Mouse (Mus musculus): ENCODE data around the gene Grik1. TPM values are rescaled to one million over a fixed set of nuclear protein-coding genes. Genes with fewer than 3 reads are reported as not detected.
A peak's percentile ranks its signal among the peaks of the same experiment; 100 is the strongest.

Gene Grik1
- polyA plus RNA-seq, 1 experiment from 2014 or later = 39.0 TPM

DNA sequence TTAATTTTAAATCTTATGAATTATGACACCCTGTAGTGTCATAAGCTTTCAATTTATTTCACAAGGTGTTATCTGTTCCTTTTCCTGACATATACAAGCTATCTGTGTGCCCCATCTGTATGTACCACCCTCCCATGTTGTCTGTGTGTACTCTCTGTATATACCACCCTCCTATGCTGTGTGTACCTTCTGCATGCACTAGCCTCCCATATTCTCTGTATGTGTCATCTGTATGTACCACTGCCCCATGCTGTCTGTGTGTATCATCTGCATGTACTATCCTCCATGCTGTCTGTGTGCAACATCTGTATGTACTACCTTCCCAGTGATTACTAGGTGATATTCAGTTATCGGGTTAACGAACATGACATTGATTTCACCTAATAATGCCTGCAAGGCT is 148.5 kb downstream of the Grik1 start:
- Histone ChIP-seq H3K4me3 (no peak overlapping the region), H3K4me1 (replicated peaks) (peaks cover 5% of the 10 kb centered on the region; the same call in 1 of the 2 replicates), H3K9me3 (no peaks in the 10 kb centered on the region), H3K36me3 (no peaks in the 10 kb centered on the region), H3K27ac (replicated peaks) (no peak overlapping the region), H3K4me2 (no peak overlapping the region), H3K9ac (no peak overlapping the region), H3K27me3 (no peaks in the 10 kb centered on the region)
- ATAC-seq (ENCODE audit: low FRiP score, low read depth) = peak; percentile 30; the same call in 1 of the 2 replicates
- 89% methylated on average over 2 of the region's 2 CpGs for WGBS

DNA sequence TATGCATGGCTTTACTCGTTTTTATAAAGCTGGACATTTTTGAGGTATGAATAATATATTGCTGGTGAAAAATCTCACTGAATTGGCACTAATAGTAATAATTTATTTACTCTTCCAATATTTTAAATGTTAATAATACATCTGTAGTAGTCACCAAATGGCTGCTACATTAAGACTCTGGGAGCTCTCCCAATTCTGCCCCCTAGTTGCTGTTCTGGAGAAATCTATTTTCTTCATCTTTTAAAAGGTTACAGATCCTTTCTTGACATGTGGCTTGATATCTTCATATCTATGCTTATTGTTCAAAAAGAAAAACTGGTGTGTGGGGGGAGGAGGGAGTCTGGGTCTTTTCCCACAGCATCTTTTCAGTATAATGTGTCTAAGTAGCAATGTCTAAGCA is 151.2 kb downstream of the Grik1 start:
- H3K4me2 ChIP-seq = no peak overlapping the region
- H3K9me3 ChIP-seq = no peaks in the 10 kb centered on the region
- H3K36me3 ChIP-seq = no peaks in the 10 kb centered on the region
- no peak for ATAC-seq (ENCODE audit: low FRiP score, low read depth)
- WGBS = 76% methylated on average over 1 of the region's 1 CpGs
- peaks cover 5% of the 10 kb centered on the region; the same call in 1 of the 2 replicates for H3K4me1 ChIP-seq (replicated peaks)
- H3K27ac ChIP-seq (replicated peaks) = no peak overlapping the region
- H3K9ac ChIP-seq = no peak overlapping the region
- no peak overlapping the region for H3K4me3 ChIP-seq
- H3K27me3 ChIP-seq = no peaks in the 10 kb centered on the region

DNA sequence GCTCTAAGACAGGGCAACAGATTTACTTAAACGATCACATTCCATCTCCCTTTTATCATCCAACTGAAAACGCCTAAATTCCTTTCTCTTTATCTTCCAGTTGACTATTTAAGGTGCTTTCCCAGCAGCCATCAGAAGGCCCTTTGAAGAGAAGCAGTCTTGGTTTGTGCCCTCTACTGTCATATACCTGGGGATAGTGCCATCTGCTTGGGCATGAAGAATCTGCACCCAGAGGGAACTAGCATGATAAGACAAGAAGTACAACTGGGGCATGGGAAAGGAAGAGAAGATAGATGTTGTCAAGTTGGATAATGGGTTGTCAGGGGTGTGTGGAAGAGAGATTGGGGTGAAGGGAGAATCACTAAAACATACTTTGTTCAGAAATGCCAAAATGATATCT is 157.1 kb downstream of the Grik1 start:
- Histone ChIP-seq H3K9ac (no peak overlapping the region), H3K27me3 (no peaks in the 10 kb centered on the region), H3K4me2 (no peak overlapping the region), H3K27ac (replicated peaks) (no peak overlapping the region), H3K36me3 (no peaks in the 10 kb centered on the region), H3K9me3 (no peaks in the 10 kb centered on the region), H3K4me3 (no peak overlapping the region), H3K4me1 (replicated peaks) (no peaks in the 10 kb centered on the region)
- 82% methylated on average over 2 of the region's 2 CpGs for WGBS
- no peak for ATAC-seq (ENCODE audit: low FRiP score, low read depth)

DNA sequence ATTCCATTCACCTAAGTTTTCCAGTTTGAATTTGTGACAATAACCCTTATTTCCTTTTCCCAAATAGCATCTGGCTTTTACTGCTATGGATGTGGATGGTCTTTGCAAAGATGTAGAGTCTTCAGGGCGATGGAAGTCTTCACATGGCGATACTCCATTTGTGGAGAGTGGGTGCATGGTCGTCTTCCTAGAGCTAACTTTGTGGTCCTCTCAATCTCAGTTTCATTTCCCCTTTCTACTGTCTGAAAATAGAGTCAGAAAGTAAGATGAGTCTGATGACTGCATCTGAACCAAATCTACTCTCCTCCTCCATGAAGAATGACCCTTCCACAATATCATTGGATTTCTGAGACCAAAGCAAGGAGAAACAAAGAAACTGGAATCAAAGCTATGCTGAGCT is 159.0 kb downstream of the Grik1 start:
- Histone ChIP-seq H3K4me2 (no peak overlapping the region), H3K36me3 (no peaks in the 10 kb centered on the region), H3K4me3 (no peak overlapping the region), H3K9ac (no peak overlapping the region), H3K27me3 (no peaks in the 10 kb centered on the region), H3K4me1 (replicated peaks) (no peaks in the 10 kb centered on the region), H3K27ac (replicated peaks) (no peak overlapping the region), H3K9me3 (no peaks in the 10 kb centered on the region)
- 93% methylated on average over 3 of the region's 3 CpGs for WGBS
- no peak for ATAC-seq (ENCODE audit: low FRiP score, low read depth)

DNA sequence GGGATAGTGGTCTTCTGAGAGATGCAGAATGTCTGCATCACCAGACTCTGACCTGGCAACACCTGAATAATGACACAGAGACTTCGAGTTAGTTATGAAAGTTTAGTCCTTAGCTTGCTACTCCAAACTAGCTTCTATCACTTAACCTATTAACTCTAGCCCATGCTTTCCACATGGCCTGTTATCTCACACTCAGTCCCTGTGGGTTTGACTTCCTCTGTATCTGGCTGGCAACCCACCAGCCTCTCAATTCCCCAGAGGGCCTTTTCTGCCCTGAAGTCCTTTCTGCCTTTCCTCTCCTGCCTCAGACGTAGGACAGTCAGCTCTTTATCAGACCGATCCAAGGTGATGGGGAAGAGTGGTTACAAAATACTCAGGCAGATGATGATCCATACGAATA is 165.0 kb downstream of the Grik1 start:
- Histone ChIP-seq H3K27ac (replicated peaks) (no peak overlapping the region), H3K9me3 (0 out of 2 replicates have a peak, but pooled peaks cover 4% of the 10 kb centered on the region), H3K9ac (no peak overlapping the region), H3K4me3 (no peak overlapping the region), H3K4me2 (no peak overlapping the region), H3K4me1 (replicated peaks) (no peaks in the 10 kb centered on the region), H3K36me3 (no peaks in the 10 kb centered on the region), H3K27me3 (no peaks in the 10 kb centered on the region)
- no peak for ATAC-seq (ENCODE audit: low FRiP score, low read depth)
- WGBS = 85% methylated on average over 4 of the region's 4 CpGs

- Histone ChIP-seq H3K27me3 (no peaks in the 10 kb centered on the region), H3K27ac (replicated peaks) (0 out of 2 replicates have a peak overlapping the region, but pooled peaks have one; percentile 1), H3K4me2 (no peak overlapping the region), H3K9me3 (no peaks in the 10 kb centered on the region), H3K4me1 (replicated peaks) (no peaks in the 10 kb centered on the region), H3K36me3 (no peaks in the 10 kb centered on the region), H3K4me3 (no peak overlapping the region), H3K9ac (no peak overlapping the region)
- WGBS = 63% methylated on average over 8 of the region's 8 CpGs
- ATAC-seq (ENCODE audit: low FRiP score, low read depth) = no peak
Measured at GRCm38 (mm10) chr16:88112551-88113138, 177.4 kb downstream of the Grik1 start.

- Histone ChIP-seq H3K27me3 (no peaks in the 10 kb centered on the region), H3K9ac (no peak overlapping the region), H3K36me3 (no peaks in the 10 kb centered on the region), H3K27ac (replicated peaks) (no peak overlapping the region), H3K9me3 (no peaks in the 10 kb centered on the region), H3K4me3 (no peak overlapping the region), H3K4me1 (replicated peaks) (no peaks in the 10 kb centered on the region), H3K4me2 (no peak overlapping the region)
- no peak for ATAC-seq (ENCODE audit: low FRiP score, low read depth)
- 56% methylated on average over 3 of the region's 3 CpGs for WGBS
Measured at GRCm38 (mm10) chr16:88111459-88111858, 178.6 kb downstream of the Grik1 start.

DNA sequence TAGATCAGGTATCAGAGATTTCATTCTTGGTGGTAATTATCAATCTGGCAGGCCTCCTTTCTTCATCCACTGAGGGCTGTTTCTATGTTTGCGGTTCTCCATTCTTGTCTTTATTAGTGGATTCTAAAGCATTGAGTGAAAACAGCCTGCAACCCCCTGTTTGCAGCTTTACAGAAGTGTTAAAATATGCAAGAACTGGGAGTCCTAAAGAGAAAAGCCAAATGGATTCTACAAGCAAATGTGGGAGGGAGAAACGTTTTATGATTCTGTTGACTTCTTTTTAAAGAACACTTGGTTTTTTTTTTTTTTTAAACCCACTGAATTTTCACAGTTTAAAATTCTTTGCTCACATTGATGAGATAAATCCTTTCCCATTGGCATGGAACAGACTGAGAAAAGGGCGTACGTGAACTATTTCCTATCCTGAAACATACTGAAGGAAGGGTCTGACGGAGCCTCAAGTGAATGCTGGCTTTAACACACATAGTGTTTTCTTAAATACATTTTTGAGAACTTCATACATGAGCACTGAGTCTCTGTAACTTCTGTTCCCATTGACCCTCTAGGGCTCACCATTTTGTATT is 195.8 kb downstream of the Grik1 start:
- Histone ChIP-seq H3K9me3 (no peaks in the 10 kb centered on the region), H3K4me2 (no peak overlapping the region), H3K27ac (replicated peaks) (no peak overlapping the region), H3K4me1 (replicated peaks) (no peaks in the 10 kb centered on the region), H3K4me3 (no peak overlapping the region), H3K36me3 (no peaks in the 10 kb centered on the region), H3K9ac (no peak overlapping the region), H3K27me3 (no peaks in the 10 kb centered on the region)
- no peak for ATAC-seq (ENCODE audit: low FRiP score, low read depth)
- WGBS = 72% methylated on average over 5 of the region's 5 CpGs

- no peaks in the 10 kb centered on the region for H3K27me3 ChIP-seq
- WGBS = 45% methylated on average over 7 of the region's 7 CpGs
- H3K9ac ChIP-seq = no peak overlapping the region
- H3K4me1 ChIP-seq (replicated peaks) = 0 out of 2 replicates have a peak, but pooled peaks cover 4% of the 10 kb centered on the region
- no peak overlapping the region for H3K27ac ChIP-seq (replicated peaks)
- H3K4me3 ChIP-seq = no peak overlapping the region
- no peaks in the 10 kb centered on the region for H3K36me3 ChIP-seq
- H3K9me3 ChIP-seq = no peaks in the 10 kb centered on the region
- no peak overlapping the region for H3K4me2 ChIP-seq
- peak; percentile 59 for ATAC-seq (ENCODE audit: low FRiP score, low read depth)
Measured at GRCm38 (mm10) chr16:88087280-88087679, 202.8 kb downstream of the Grik1 start.

- ATAC-seq (ENCODE audit: low FRiP score, low read depth) = no peak
- Histone ChIP-seq H3K27me3 (no peaks in the 10 kb centered on the region), H3K9me3 (no peaks in the 10 kb centered on the region), H3K4me2 (no peak overlapping the region), H3K9ac (no peak overlapping the region), H3K36me3 (no peaks in the 10 kb centered on the region), H3K4me3 (no peak overlapping the region), H3K4me1 (replicated peaks) (no peaks in the 10 kb centered on the region), H3K27ac (replicated peaks) (no peak overlapping the region)
- 63% methylated on average over 5 of the region's 5 CpGs for WGBS
Measured at GRCm38 (mm10) chr16:88074716-88075115, 215.3 kb downstream of the Grik1 start.

- Histone ChIP-seq H3K27me3 (no peaks in the 10 kb centered on the region), H3K36me3 (no peaks in the 10 kb centered on the region), H3K27ac (replicated peaks) (no peak overlapping the region), H3K9me3 (no peaks in the 10 kb centered on the region), H3K9ac (no peak overlapping the region), H3K4me3 (no peak overlapping the region), H3K4me1 (replicated peaks) (no peaks in the 10 kb centered on the region), H3K4me2 (no peak overlapping the region)
- WGBS = 89% methylated on average over 3 of the region's 3 CpGs
- ATAC-seq (ENCODE audit: low FRiP score, low read depth) = no peak
Measured at GRCm38 (mm10) chr16:88060936-88061335, 229.1 kb downstream of the Grik1 start.

- no peak for ATAC-seq (ENCODE audit: low FRiP score, low read depth)
Measured at GRCm38 (mm10) chr16:88048121-88048520, 241.9 kb downstream of the Grik1 start.

DNA sequence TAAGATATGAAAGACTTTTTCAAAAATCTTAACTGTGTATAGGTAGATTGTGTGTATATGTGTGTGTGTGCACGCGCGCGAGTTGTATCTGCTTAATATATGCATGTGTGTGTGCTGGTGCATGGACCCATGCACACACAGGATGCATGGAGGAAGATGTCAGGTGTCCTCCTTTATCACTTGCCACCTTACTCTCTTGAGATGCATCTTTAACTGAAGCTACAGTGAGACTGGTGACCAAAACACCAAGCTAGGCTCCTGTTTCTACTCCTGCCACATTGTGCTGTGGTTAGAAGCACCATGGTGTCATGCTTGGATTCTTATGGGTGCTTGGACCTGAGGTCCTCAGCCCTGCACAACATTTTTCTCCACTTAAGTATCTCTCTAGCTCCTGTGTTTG is 245.7 kb downstream of the Grik1 start:
- Histone ChIP-seq H3K36me3 (no peaks in the 10 kb centered on the region), H3K27me3 (no peaks in the 10 kb centered on the region), H3K9me3 (no peaks in the 10 kb centered on the region), H3K9ac (no peak overlapping the region), H3K4me2 (no peak overlapping the region), H3K4me3 (no peak overlapping the region), H3K4me1 (replicated peaks) (no peaks in the 10 kb centered on the region), H3K27ac (replicated peaks) (no peak overlapping the region)
- 98% methylated on average over 4 of the region's 4 CpGs for WGBS
- no peak for ATAC-seq (ENCODE audit: low FRiP score, low read depth)

More at GRCm38 (mm10) chr16:88048121-88048520, 241.9 kb downstream of the Grik1 start:
- Histone ChIP-seq H3K4me2 (no peak overlapping the region), H3K36me3 (no peaks in the 10 kb centered on the region), H3K4me3 (no peak overlapping the region), H3K9me3 (no peaks in the 10 kb centered on the region), H3K27ac (replicated peaks) (no peak overlapping the region), H3K27me3 (no peaks in the 10 kb centered on the region), H3K4me1 (replicated peaks) (no peaks in the 10 kb centered on the region), H3K9ac (no peak overlapping the region)
- 82% methylated on average over 10 of the region's 10 CpGs for WGBS

Measured in hindbrain, embryonic 15.5 days (tissue).